Mouse (Mus musculus) neutrophil, adult 83 days (primary cell): ENCODE measurements around the gene Cdk10. TPM values are rescaled to one million over a fixed set of nuclear protein-coding genes. Genes with fewer than 3 reads are reported as not detected.

Experiments used
- total RNA-seq, 2 experiments: library from RNA; stranded (reverse); gene quantifications; one replicate each; pipeline ENCODE4 v1.2.4; 2023

Gene Cdk10
- 10 to 100 TPM; 27.1 TPM for total RNA-seq

DNA sequence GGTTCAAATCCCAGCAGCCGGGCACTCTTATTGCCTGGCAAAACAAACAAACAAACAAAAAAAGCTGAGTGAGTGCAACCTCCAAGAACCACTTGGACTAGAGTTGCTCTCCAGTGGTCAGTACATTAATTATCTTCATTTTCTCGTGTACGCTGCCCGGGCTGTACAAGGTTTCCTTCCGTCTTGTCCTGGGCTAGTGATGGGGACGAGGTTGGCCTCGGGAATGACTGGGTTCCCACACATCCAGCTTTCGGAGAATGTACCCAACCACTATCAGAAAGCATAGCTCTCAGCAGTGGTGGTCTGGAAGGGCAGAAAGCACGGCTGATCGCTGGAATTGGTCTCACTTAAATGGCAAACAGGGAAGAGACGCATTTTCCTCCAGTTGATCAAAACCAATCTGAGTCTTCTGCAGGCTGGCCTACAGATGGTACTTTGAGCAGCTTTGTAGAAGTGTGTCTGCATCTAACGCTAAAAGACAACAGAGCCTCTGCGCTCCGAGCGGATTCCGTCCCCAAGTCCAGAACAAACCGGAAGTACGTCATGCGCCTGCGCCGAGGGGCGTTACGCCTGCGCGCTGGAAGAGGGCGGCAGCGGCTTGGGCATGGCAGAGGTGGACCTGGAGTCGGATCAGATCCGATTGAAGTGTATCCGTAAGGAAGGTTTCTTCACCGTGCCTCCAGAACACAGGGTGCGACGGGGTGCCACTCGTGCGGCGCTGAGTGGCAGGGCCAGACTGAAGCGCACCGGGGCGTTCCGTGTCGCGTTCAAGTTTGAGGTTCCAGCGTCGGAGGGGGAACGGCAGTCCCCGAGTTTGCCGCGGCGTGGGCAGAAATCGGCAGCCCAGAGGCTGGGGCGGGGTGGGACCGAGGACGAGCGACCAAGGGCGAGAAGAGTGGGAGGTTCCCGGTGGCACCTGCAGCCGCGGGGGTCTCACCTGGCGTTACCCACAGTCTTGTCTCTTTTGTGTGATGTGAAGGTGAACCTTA is at the start of gene Cdk10:
Gene Cdk10 (plus strand): TSS at position 565 of the 989 bp plus-strand sequence.

DNA sequence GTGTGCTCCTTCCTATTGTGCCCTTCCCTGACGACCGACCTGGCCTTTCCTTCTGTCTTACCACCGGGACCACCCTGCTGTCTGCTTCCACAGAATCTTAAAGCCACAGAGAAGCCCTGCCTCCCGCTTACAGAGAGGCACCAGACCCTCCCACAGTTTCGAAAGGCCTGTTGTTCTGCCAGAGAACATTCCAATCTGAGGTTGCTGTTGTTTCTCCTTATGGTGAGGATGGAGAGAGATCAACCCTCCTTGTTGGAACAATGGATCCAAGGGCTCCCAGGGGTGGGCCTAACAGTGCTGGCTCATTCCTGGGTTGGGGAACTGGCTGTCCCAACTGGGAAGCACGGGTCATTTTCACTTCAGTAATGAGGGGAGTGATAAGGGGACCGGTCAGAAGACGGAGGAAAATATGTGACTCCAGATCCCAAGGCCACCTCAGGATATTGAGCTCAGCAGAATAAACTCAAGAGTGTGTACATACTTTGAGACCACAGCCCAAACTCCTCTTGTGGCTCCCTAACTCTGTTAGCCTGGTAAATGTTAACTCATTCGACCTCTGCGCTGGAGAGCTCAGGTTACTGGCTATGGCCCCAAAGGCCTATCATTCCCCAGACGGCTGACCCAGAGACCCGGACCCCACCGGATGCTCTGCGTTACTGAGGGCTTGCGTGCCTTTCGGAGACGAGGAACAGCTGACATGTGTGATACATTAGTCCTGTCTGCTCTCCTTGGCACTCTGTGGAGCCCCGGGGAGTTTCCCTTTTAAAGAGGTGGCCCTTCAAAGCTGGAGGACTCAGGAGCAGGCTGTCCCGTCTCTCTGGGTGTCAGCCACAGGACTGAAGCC is 38.9 kb upstream of the Cdk10 start, which contains the start of gene Dpep1:
Gene Dpep1 (plus strand): TSS at position 677 of the 844 bp plus-strand sequence.

DNA sequence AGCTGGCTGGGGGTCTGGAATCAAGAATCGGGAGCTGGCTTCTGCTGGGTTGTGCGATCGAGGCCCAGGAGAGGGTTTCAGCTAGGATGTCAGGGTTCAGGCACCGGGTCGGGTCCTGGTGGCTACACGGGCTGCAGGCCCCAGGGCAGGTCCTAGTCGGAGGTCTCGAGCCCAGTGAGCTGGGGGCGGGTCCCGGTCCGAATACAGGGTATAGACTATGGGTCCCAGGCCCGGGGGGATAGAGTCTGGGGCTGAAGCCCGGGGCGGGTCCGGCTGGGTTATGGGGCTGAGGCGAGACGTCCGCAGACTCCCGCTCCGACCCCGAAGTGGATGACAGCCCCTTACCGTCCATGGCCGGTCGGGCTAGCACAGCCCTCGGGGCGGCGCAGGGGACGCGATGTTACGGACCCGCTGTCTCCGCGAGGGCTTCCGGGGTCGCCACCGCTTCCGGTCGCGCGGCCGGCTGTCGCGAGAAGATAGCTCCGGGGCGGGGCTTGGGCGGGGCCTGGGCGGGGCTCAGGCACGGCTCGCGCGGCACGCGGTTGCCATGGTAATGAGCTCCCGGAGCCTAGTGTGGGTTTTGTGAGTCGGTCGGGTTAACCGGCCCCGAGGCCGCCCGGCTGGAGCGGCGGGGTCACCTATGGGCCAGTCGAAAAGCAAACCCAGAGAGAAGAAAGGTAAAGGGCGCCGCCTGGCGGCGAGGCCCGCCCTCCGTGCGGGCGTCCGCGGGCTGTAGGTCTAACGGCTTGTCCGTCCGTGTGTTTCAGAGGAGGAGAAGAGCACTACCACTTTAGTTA is 12.1 kb upstream of the Cdk10 start, which contains the start of the genes Chmp1a and Spata33:
Gene Chmp1a (minus strand): TSS at position 443 of the 797 bp plus-strand sequence.
Gene Spata33 (plus strand): TSS at position 512 of the 797 bp plus-strand sequence.

DNA sequence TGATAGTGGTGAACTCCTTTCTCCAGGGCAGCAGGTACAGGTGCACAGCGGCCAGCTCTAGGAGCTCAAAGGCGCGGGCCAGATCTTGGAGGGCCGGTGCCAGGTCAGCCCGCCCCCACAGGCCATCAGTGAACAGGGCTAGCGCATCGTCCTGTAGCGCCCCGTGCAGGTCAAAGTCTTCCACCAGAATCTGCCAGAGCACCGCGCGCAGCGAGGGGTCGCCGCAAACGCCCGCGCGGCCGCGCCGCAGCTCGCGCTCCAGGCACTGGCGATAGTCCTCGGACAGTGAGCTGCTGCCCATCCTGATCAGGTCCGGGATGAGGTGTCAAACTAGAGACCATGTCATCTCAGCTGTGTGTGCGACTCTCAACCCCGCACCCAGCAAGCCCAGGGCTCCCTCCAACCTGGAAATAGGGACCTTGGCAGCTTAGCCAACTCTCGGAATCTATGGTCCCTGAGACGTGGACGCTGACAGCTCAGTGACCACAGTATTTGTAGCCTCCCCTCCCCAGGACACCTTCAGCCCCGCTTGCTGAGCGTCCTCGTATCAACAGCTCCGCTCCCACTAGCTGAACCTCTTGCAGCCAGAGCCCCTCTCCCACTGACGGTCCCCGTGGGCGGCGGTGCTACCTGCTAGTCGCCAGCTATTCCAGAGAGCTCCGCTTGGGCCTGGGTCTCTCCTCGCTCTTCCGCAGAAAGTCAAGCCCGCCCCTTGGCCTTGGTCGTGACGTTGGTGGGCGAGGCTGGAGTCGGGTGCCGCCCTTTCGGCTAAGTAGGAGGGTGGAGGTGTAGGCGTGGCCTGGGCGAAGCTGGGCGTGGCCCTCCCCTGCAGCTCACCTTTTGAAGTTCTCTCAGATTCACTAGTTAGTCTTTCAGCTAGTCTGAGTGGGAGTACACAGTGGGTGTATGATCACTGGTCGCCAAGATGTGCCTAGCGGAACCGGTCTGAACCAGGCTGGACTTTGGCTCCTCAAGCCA is 11.2 kb downstream of the Cdk10 start, which contains the start of gene Spata2l:
Gene Spata2l (minus strand): TSS at position 714 of the 978 bp plus-strand sequence.

DNA sequence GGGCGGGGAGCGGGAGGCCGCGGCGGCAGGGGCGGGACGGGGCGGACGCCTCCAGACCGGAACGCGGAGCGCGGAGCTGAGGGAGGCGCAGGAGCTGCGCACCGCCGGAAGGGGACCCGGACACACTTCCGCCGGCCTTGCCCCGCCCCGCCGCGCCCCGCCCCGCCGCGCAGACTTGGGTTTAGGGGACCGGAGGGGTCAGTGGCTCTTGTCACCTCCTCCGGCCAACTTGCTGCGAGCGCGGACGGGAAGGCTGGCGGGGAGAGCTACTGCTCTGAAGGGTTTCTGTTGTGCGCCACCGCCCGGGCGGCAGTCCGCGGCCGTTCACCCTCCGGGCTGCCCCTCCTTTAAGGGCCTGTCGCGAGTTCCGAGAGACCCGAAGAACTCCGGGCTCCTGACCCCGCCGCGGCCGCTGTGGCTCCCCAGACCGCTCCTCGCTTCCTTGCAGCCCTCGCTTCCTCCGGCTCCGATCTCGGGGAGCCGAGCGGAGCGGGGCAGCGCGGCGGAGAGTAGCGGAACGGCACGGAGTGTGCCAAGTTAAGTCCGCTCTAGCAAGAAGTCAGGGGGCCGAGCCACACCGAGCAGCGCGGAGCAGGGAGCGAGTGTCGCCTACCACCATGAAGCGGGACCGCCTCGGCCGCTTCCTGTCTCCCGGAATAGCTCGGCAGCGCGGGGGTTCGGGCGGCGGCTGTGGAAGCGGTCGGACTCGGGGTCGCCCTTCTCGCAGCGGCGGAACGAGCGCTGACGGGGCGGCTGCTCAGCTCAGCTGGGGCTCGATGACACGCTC is 29.6 kb downstream of the Cdk10 start, which contains the start of the genes Zfp276 and Vps9d1:
Gene Zfp276 (plus strand): TSS at position 97 of the 787 bp plus-strand sequence.
Gene Vps9d1 (minus strand): TSS at position 250 of the 787 bp plus-strand sequence.

Other genes starting within 250 kb of the Cdk10 start
- 100 to 1,000 TPM; 133 to 155 TPM for gene Ankrd11, start 182.6 kb upstream of the Cdk10 start, total RNA-seq
- 10 to 100 TPM; 31.3 to 32.6 TPM for gene Spg7, start 161.9 kb upstream of the Cdk10 start, total RNA-seq
- 100 to 1,000 TPM; 435 to 532 TPM for gene Rpl13, start 122.5 kb upstream of the Cdk10 start, total RNA-seq
- not detected for gene Cpne7, start 107.5 kb upstream of the Cdk10 start, total RNA-seq
- under 1 TPM in 1 of 2 experiments, not detected in 1; 0.37 TPM for gene Sult5a1, start 66.5 kb upstream of the Cdk10 start, total RNA-seq
- not detected for gene Dpep1, start 38.6 kb upstream of the Cdk10 start, total RNA-seq
- gene Chmp1a, start 12.1 kb upstream of the Cdk10 start, total RNA-seq, result 10 to 100 TPM; 52.4 to 81.8 TPM
- not detected for gene Spata33, start 12.0 kb upstream of the Cdk10 start, total RNA-seq
- gene Spata2l, start 11.4 kb downstream of the Cdk10 start, total RNA-seq, result 1 to 10 TPM; 4.2 to 4.7 TPM
- gene Zfp276, start 29.4 kb downstream of the Cdk10 start, total RNA-seq, result 10 to 100 TPM; 36.9 to 43.0 TPM
- 10 to 100 TPM; 38.2 to 42.2 TPM for gene Vps9d1, start 29.5 kb downstream of the Cdk10 start, total RNA-seq
- gene Fanca, start 93.7 kb downstream of the Cdk10 start, total RNA-seq, result 10 to 100 TPM; 46.4 to 55.6 TPM
- under 1 TPM; 0.42 to 0.66 TPM for gene Spire2, start 107.9 kb downstream of the Cdk10 start, total RNA-seq
- 100 to 1,000 TPM; 125 to 150 TPM for gene Tcf25, start 148.9 kb downstream of the Cdk10 start, total RNA-seq
- gene Mc1r, start 182.3 kb downstream of the Cdk10 start, total RNA-seq, result not detected
- gene Tubb3, start 186.6 kb downstream of the Cdk10 start, total RNA-seq, result under 1 TPM in 1 of 2 experiments, not detected in 1; 0.55 TPM
- gene Def8, start 198.7 kb downstream of the Cdk10 start, total RNA-seq, result 10 to 100 TPM; 41.2 to 44.3 TPM